Mouse (Mus musculus) kidney, adult 2 months (tissue): ENCODE results near the gene Nlrp6. TPM values are rescaled to one million over a fixed set of nuclear protein-coding genes. Genes with fewer than 3 reads are reported as not detected.

Source experiments
- DNase-seq: peaks from one replicate; pipeline ENCODE4 v3.0.0; 2021
- H3K27ac ChIP-seq: fragments of 200-500 bp; 2 replicates; pipeline ENCODE4 v1.5.1; 2012; ENCODE audit warnings: low read depth, low read length, control low read depth, inconsistent platforms; ENCODE audit not compliant: insufficient read depth
- H3K27me3 ChIP-seq: fragments of 200-500 bp; replicated peaks from 2 replicates; pipeline ENCODE4 v1.6.1; 2012; ENCODE audit warnings: mild to moderate bottlenecking, moderate library complexity, low read length, inconsistent platforms; ENCODE audit not compliant: control insufficient read depth, insufficient read depth
- H3K36me3 ChIP-seq: fragments of 200-500 bp; 2 replicates; pipeline ENCODE4 v1.6.1; 2012; ENCODE audit warnings: mild to moderate bottlenecking, moderate library complexity, low read length, inconsistent platforms; ENCODE audit not compliant: control insufficient read depth, insufficient read depth
- H3K4me1 ChIP-seq: fragments of 200-500 bp; 2 replicates; pipeline ENCODE4 v1.6.1; 2011; ENCODE audit warnings: low read length; ENCODE audit not compliant: control insufficient read depth, insufficient read depth
- H3K4me3 ChIP-seq: fragments of 200-500 bp; 2 replicates; pipeline ENCODE4 v1.5.1; 2011; ENCODE audit warnings: mild to moderate bottlenecking, low read depth, low read length, control low read depth; ENCODE audit not compliant: insufficient read depth
- CTCF ChIP-seq: fragments of 200-500 bp; conservative IDR thresholded peaks from 2 replicates; pipeline ENCODE4 v1.5.1; 2011; ENCODE audit warnings: low read depth, mild to moderate bottlenecking, control low read depth, low read length, moderate library complexity, mixed read lengths; ENCODE audit not compliant: insufficient read depth, insufficient read length
- POLR2A ChIP-seq: fragments of 200-500 bp; IDR thresholded peaks from one replicate; pipeline ENCODE4 v1.6.1; 2011; ENCODE audit warnings: low read depth, low read length, control low read depth
- WGBS: fragments of 180-500 bp; shearing (Covaris S2); methylation state at CpG from one replicate; pipeline ENCODE4 v1.1.7; 2018; 5-methylcytosine and 5-hydroxymethylcytosine counted together
- polyA plus RNA-seq: library from polyadenylated mRNA; depleted of rRNA; stranded (reverse); fragments of >200 nt; gene quantifications from 2 replicates; pipeline ENCODE4 v1.2.3, GENCODE M21; 2012

Nlrp6 gene
- polyA plus RNA-seq, 1 experiment, result 56.6 TPM

DNA sequence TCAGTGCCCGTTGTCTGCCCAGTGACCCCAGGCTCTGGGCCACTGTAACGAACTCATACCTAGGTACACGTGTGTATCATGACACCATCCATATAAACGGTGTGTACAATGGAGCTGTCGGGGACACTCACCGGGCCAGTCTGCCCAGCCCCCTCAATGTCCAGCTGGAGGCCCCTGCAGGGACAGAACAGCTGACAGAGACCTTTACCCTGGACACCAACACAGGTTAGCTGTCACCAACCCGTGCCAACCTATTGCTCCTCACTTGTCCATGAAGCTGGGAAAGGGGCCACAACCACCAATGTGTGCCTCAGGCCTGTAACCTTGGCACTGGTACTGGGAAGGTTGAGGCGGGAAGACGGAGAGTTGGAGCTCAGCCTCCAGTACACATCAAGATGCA is 21.6 kb downstream of the Nlrp6 start:
- H3K27me3 ChIP-seq, result no peaks in the 10 kb centered on the region
- 25% methylated on average over 9 of the region's 9 CpGs for WGBS
- peak overlapping the region; percentile 66 for H3K4me3 ChIP-seq
- no peaks in the 10 kb centered on the region for H3K36me3 ChIP-seq
- peak; percentile 39 for DNase-seq
- TF ChIP-seq POLR2A, result no peak
- no peak for TF ChIP-seq CTCF
- H3K4me1 ChIP-seq, result no peaks in the 10 kb centered on the region; the same call in 1 of the 2 replicates
- H3K27ac ChIP-seq, result peak overlapping the region; percentile 81

DNA sequence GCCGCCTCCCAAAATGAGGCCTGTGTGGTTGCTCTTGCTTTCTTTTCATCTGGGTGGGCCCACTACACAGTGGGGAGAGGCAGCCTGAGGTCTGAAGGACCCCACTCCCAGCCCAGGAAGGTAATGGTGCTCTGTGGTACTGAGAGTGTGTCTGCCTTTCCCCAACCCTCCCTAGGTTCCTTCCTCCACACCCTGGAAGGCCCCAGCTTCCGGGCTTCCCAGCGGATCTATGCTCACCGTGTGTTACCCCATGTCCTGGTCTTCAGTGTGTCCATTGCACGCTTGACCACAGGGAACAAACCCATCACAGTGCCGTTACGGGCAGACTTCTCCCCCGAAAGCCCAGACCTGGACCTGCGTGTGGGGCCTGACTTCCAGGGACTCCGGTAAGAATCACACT is 22.1 kb downstream of the Nlrp6 start:
- no peaks in the 10 kb centered on the region; the same call in 1 of the 2 replicates for H3K4me1 ChIP-seq
- H3K27ac ChIP-seq, result no peak overlapping the region
- no peak overlapping the region for H3K4me3 ChIP-seq
- 90% methylated on average over 10 of the region's 10 CpGs for WGBS
- DNase-seq, result no peak
- no peaks in the 10 kb centered on the region for H3K27me3 ChIP-seq
- no peaks in the 10 kb centered on the region for H3K36me3 ChIP-seq
- TF ChIP-seq POLR2A, result no peak
- no peak for TF ChIP-seq CTCF

- Histone ChIP-seq H3K36me3 (no peaks in the 10 kb centered on the region), H3K4me1 (no peaks in the 10 kb centered on the region; the same call in 1 of the 2 replicates), H3K27ac (no peak overlapping the region), H3K27me3 (no peaks in the 10 kb centered on the region), H3K4me3 (no peak overlapping the region)
- TF ChIP-seq POLR2A (no peak), CTCF (no peak)
- WGBS, result 60% methylated on average over 4 of the region's 4 CpGs
- DNase-seq, result no peak
These were observed 22.7 kb downstream of the Nlrp6 start for GRCm38 (mm10) chr7:140943356-140943755.

- no peak for DNase-seq
- Histone ChIP-seq H3K36me3 (no peaks in the 10 kb centered on the region), H3K27ac (no peak overlapping the region), H3K27me3 (no peaks in the 10 kb centered on the region), H3K4me3 (no peak overlapping the region), H3K4me1 (no peaks in the 10 kb centered on the region; the same call in 1 of the 2 replicates)
- no peak for TF ChIP-seq CTCF
- no peak for TF ChIP-seq POLR2A
- 94% methylated on average over 7 of the region's 7 CpGs for WGBS
These were observed 23.5 kb downstream of the Nlrp6 start for GRCm38 (mm10) chr7:140944236-140944635.

- WGBS, result 97% methylated on average over 5 of the region's 5 CpGs
- Histone ChIP-seq H3K4me1 (no peaks in the 10 kb centered on the region; the same call in 1 of the 2 replicates), H3K27me3 (no peaks in the 10 kb centered on the region), H3K27ac (no peak overlapping the region), H3K4me3 (no peak overlapping the region), H3K36me3 (no peaks in the 10 kb centered on the region)
- no peak for DNase-seq
- no peak for TF ChIP-seq POLR2A
- TF ChIP-seq CTCF, result no peak
These were observed 24.5 kb downstream of the Nlrp6 start for GRCm38 (mm10) chr7:140945247-140945646.

- no peak for DNase-seq
- H3K36me3 ChIP-seq, result no peaks in the 10 kb centered on the region
- no peak overlapping the region for H3K4me3 ChIP-seq
These were observed 25.6 kb downstream of the Nlrp6 start for GRCm38 (mm10) chr7:140946311-140946710.

GRCm38 (mm10) chr7:140946980-140947379 is 26.3 kb downstream of the Nlrp6 start:
- WGBS, result 68% methylated on average over 7 of the region's 7 CpGs
- no peaks in the 10 kb centered on the region for H3K27me3 ChIP-seq
- no peak overlapping the region for H3K4me3 ChIP-seq
- no peaks in the 10 kb centered on the region; the same call in 1 of the 2 replicates for H3K4me1 ChIP-seq
- no peak for TF ChIP-seq CTCF
- no peak for TF ChIP-seq POLR2A
- H3K36me3 ChIP-seq, result no peaks in the 10 kb centered on the region
- no peak for DNase-seq
- H3K27ac ChIP-seq, result peak overlapping the region; percentile 4

More at GRCm38 (mm10) chr7:140946311-140946710, 25.6 kb downstream of the Nlrp6 start:
- Histone ChIP-seq H3K4me1 (no peaks in the 10 kb centered on the region; the same call in 1 of the 2 replicates), H3K27me3 (no peaks in the 10 kb centered on the region), H3K27ac (no peak overlapping the region; the same call in 1 of the 2 replicates)
- TF ChIP-seq CTCF (no peak), POLR2A (no peak)
- 90% methylated on average over 10 of the region's 10 CpGs for WGBS
